Mouse (Mus musculus) left cerebral cortex, postnatal 4 days (tissue): ENCODE measurements around the gene Dennd4c. TPM values are rescaled to one million over a fixed set of nuclear protein-coding genes. Genes with fewer than 3 reads are reported as not detected.

Experiments
- DNase-seq: peaks from one replicate; pipeline ENCODE4 v3.0.0-alpha.2; 2022
- intact Hi-C: fragments of 180-260 bp; cut with DNase I; formaldehyde crosslinking; loops from one replicate; pipeline ENCODE4 v1.15.1; 2025
- total RNA-seq, 2 experiments: library from RNA; stranded (reverse); gene quantifications; 2 replicates each; pipeline ENCODE4 v1.2.3; 2021

Dennd4c gene
- 10 to 100 TPM; 10.1 to 11.9 TPM for total RNA-seq

DNA sequence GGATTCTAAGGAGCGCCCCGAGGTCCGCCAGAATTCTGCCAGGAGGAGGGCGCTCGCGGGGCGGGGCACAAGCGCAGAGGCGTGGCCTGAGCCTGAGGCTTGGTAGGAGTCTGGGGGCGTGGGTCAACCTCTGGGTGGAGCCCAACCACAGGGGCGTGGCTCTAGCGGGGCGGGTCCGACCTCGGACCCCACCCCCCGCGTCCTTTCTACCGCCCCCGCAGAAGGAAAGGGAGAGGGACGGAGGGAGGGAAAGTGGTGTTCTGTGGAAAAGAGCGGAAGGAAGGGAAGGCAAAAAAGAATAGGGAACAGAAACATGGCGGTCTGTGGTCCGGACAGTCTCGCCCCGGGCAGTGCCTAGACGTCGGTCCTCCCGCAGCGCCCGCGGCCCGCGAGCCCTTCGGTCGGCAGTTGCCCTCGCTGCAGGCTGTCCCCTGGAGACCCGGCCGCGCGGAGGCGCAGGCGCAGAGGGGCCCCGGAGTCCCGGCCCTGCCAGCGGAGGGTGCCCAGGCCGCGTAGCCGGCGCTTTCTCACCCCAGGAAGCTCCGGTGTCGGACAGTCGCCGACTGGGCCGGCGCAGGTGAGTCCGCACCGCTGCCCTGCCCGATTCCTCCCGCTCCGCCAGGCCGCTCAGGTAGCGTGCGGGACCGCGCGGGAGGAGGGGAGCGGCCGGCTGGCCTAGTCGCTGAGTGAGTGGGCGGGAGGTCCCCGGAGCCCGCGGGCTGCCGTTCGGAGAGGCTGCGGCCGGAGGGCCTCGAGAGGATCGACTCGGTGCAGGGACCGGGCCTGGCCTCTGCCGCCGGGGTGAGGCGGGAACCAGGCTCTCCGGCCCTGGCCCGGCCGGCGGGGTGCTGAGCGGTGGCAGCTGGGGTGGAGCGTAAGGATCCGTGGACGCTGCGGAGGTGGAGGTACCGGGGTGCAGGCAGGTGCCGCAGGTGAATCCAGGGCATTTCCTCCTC is at the start of gene Dennd4c:
Gene Dennd4c, plus strand, starts transcription at position 220 of the 956 bp plus-strand sequence.
- intact Hi-C loops, result no loop called here

GRCm38 (mm10) chr4:86699161-86699865 is 49.0 kb upstream of the Dennd4c start:
- DNase-seq, result no peak
- intact Hi-C loops, result loop anchor here (10.0 kb wide), 1 partner anchor 125 kb away; the partner anchor contains the start of gene Rraga

More for the DNA sequence above, at the start of gene Dennd4c:
- peak; percentile 96 for DNase-seq

- intact Hi-C loops, result no loop called here
- no peak for DNase-seq
Observed at GRCm38 (mm10) chr4:86708801-86709200, 39.6 kb upstream of the Dennd4c start.

DNA sequence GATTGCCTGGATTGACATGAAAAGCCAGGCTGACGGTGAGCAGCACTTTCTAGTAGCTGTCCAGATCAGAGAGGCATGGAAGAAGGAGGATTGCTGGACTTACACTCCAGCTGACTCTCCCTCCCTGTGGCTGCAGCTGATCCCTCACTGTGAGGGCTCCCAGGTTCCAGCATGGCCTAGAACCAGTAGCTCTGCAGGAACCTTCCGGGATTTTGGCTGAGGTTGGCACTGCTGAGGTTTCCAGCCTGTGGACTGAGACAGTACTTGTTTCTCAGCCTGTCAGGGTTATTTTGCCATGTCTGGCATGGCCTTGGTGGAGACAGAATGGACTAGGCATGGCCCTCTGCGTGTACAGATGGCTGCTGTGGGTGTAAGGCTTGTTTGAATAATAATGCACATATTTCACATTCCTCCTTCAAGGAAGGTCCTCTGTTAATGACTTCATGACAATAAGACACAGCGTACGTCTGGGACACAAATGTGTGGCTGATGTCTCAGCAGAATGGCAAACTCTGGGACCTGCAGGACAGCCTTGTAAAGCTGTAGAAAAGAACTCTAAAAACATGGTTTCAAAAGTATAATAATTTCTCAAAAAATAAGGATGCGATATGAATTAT is 38.2 kb upstream of the Dennd4c start:
- intact Hi-C loops, result no loop called here
- DNase-seq, result peak; percentile 52

DNA sequence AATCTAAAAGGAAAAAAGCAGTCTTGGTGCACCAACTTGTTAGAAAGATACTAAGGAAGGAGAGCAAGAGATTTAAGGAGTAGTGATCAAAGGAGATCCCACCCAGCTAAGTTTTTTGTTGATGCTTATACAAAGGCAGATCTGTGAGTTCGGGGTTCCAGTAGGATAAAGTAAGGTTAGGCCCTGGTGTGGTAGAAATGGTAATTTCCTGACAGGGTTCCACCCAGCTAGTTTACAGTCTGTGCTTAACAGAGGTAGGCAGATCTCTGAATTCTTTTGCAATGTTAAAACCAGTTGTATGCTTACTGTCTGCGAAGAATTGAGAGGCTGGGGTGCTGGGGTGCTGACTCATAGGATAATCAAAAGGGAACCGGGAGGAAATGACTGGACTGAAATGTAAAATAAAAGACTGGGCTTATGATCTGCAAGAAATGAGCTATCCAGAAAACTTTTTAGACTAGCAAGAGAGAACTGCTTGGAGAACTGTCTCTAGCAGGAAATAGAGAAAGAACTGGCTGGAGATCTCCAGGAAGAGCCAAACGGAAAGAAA is 37.6 kb upstream of the Dennd4c start:
- intact Hi-C loops, result no loop called here
- no peak for DNase-seq

- intact Hi-C loops, result no loop called here
- DNase-seq, result no peak
Observed at GRCm38 (mm10) chr4:86712751-86713195, 35.6 kb upstream of the Dennd4c start.

- DNase-seq, result no peak
- intact Hi-C loops, result no loop called here
Observed at GRCm38 (mm10) chr4:86713518-86713917, 34.8 kb upstream of the Dennd4c start.

DNA sequence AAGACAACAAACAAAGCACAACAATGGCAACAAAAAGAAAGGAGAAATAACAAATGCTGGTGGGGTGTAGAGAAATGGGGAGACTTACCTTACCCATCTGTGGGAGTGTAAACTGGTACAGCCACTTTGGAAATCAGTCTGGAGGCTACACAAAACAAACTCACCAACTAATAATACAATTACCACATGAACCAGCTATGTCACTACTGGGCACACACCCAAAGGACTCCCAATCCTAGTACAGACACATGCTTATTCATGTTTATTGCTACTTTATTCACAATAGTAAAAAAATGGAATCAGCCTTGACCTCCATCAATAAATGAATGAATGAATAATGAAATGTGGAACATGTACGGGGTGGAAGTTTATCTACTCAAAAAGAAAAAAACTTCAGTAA is 33.0 kb upstream of the Dennd4c start:
- no peak for DNase-seq
- intact Hi-C loops, result no loop called here

DNA sequence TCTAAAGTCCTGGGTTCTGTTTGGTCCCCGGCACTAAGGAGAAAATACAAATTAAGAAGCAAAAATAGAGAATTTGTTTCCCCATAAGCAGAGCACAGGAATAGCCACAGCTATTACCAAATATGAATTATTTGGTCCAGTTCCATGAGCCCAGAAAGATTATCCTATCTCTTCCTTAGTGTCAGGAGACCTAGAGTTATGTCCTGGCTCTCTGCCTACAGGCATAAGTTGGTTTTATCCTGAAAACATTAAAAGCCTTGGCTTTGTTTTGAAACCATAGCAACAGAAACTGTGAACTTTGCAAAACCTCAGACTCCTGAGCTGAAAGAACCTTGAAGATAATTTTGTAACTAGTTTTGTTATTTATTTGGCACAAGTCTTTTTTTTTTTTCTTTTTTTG is 31.2 kb upstream of the Dennd4c start:
- no peak for DNase-seq

GRCm38 (mm10) chr4:86718878-86719577 is 29.3 kb upstream of the Dennd4c start:
- intact Hi-C loops, result no loop called here
- no peak for DNase-seq

More for the DNA sequence above, 31.2 kb upstream of the Dennd4c start:
- intact Hi-C loops, result no loop called here

DNA sequence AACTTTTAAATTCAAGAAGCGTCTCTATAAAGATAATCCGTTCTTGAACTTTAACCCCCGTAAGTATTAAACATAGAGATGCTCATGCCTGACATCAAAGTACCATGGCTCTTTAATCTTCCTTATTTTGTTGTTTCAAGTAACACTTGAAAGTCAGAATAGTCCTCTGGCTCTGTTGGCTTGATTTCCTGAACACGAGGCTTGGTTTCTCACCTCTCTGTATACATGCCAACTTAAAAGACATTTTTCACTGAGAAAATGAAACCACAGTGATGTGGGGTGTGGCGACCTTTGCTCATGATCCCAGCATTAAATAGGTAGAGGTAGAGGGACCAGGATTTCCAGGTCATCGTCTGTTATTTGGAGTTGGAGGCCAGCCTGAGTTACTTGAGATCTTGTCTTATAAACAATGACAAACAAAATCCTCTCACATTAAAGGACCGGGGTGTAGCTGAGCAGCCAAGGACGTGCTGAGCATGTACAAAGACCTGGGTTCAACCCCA is 26.4 kb upstream of the Dennd4c start:
- intact Hi-C loops, result no loop called here
- no peak for DNase-seq

DNA sequence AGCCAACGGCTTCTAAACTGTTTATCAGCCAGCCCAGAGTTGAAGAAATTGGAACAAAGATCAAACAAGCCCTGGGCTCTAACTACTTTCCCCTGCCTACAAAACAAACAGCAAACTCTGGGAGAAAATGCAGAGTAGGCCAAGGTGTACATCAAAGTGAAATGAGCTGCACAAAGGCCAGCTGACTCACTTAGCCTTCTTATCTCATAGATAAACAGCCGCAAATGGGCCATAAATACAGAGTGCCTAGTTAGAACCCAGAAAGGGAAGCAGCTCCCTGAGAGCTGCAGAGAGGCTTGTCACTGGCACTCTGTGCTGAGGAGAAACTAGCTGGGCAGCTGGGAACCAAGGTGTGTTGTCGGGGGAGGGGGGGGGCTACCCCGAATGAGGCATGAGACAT is 23.2 kb upstream of the Dennd4c start:
- intact Hi-C loops, result no loop called here
- no peak for DNase-seq

DNA sequence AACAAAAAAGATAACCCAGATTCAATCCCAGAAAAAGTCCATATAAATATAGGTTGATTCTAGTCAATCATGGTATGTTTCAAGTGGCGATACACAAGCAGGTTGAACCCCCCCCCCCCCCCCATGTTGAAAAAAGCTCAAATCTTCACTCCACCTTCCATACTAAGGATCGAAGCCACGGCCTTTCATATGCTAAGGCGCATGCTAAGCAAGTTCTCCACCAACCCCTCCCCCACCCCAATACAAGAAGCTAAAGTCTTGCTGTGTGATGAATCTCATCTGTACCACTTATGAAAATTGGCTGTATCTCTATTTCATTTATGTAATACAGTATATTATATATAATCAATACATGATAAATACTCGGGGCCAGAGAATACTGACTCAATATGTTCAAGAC is 22.2 kb upstream of the Dennd4c start:
- no peak for DNase-seq
- intact Hi-C loops, result no loop called here

DNA sequence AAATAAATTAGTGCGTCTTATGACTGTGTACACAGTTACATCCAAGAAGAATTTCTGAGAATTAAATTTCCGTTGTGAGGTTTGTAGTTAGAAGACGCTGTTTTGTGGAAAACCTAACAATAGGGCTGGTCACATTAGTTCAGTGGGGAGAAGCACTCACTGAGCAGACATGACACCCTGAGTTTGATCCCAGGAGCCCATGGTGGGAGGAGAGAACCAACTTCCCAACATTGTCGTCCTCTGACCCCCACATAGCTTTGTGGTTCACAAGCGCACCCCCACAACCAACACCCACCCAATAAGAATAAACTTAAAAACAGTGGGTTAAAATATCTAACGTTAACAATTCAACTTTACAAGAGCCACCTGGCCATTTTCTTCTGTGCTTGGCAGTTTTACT is 18.5 kb upstream of the Dennd4c start:
- DNase-seq, result no peak
- intact Hi-C loops, result no loop called here

GRCm38 (mm10) chr4:86734088-86734841 is 14.1 kb upstream of the Dennd4c start:
- intact Hi-C loops, result no loop called here
- DNase-seq, result no peak

GRCm38 (mm10) chr4:86739308-86739993 is 8.9 kb upstream of the Dennd4c start:
- no peak for DNase-seq
- intact Hi-C loops, result no loop called here

- DNase-seq, result peak; percentile 4
- intact Hi-C loops, result no loop called here
Observed at GRCm38 (mm10) chr4:86749361-86749841, 1.0 kb downstream of the Dennd4c start.

GRCm38 (mm10) chr4:86750346-86750945 is 2.1 kb downstream of the Dennd4c start:
- no peak for DNase-seq
- intact Hi-C loops, result no loop called here
